Mouse (Mus musculus) C2C12 (cell line): ENCODE results near the gene Tmem178b. TPM values are rescaled to one million over a fixed set of nuclear protein-coding genes. Genes with fewer than 3 reads are reported as not detected.
A peak's percentile ranks its signal among the peaks of the same experiment; 100 is the strongest.

Experiments used
- H3K27me3 ChIP-seq: one replicate; pipeline ENCODE4 v1.6.1; 2011; ENCODE audit not compliant: control insufficient read depth, insufficient read depth, insufficient read length
- H3K36me3 ChIP-seq: one replicate; pipeline ENCODE4 v1.6.1; 2011; ENCODE audit not compliant: control insufficient read depth, insufficient read depth
- H3K4me3 ChIP-seq: one replicate; pipeline ENCODE4 v1.5.1; 2011; ENCODE audit warnings: mild to moderate bottlenecking, control low read depth; ENCODE audit not compliant: poor library complexity, insufficient read depth, severe bottlenecking
- H3K79me2 ChIP-seq: one replicate; pipeline ENCODE4 v1.6.1; 2011; ENCODE audit not compliant: control insufficient read depth, insufficient read depth
- H3K79me3 ChIP-seq: one replicate; pipeline ENCODE4 v1.6.1; 2011; ENCODE audit warnings: low read depth, control low read depth
- H3ac ChIP-seq: one replicate; pipeline ENCODE3; 2011; ENCODE audit warnings: low read depth; ENCODE audit not compliant: control insufficient read depth, insufficient read length
- CEBPB ChIP-seq: IDR thresholded peaks from one replicate; pipeline ENCODE4 v1.6.1; 2011; ENCODE audit warnings: low read depth, mild to moderate bottlenecking, control low read depth, moderate library complexity
- CTCF ChIP-seq: IDR thresholded peaks from one replicate; pipeline ENCODE4 v1.5.1; 2011; ENCODE audit not compliant: control insufficient read depth, insufficient read depth, insufficient read length
- FOSL1 ChIP-seq: IDR thresholded peaks from one replicate; pipeline ENCODE4 v1.8.0; 2011; ENCODE audit warnings: mild to moderate bottlenecking, low read length; ENCODE audit not compliant: poor library complexity, insufficient read depth, severe bottlenecking
- MAX ChIP-seq: IDR thresholded peaks from one replicate; pipeline ENCODE4 v1.6.1; 2011; ENCODE audit warnings: mild to moderate bottlenecking, control low read depth
- MYOD1 ChIP-seq: IDR thresholded peaks from one replicate; pipeline ENCODE4 v1.6.1; 2011; ENCODE audit warnings: low read depth; ENCODE audit not compliant: control insufficient read depth, insufficient read length
- MYOG ChIP-seq: IDR thresholded peaks from one replicate; pipeline ENCODE4 v1.6.1; 2011; ENCODE audit not compliant: control insufficient read depth, insufficient read length; ENCODE audit errors: extremely low read depth
- USF1 ChIP-seq: IDR thresholded peaks from one replicate; pipeline ENCODE4 v1.6.1; 2011; ENCODE audit warnings: low read depth, mild to moderate bottlenecking, control low read depth, moderate library complexity
- polyA plus RNA-seq: library from polyadenylated mRNA; unstranded; fragments of >200 nt; fragmentation: generic; extraction: Trizol; gene quantifications from one replicate; pipeline ENCODE4 v1.2.1, GENCODE M21; 2012; ENCODE audit warnings: missing spikeins

Tmem178b gene
- polyA plus RNA-seq, 1 experiment = 0.01 TPM

GRCm38 (mm10) chr6:40235793-40236470 is 362.9 kb downstream of the Tmem178b start:
- H3K4me3 ChIP-seq = no peak overlapping the region
- H3K79me3 ChIP-seq = no peaks in the 10 kb centered on the region
- H3ac ChIP-seq = no peak overlapping the region
- peaks cover 3% of the 10 kb centered on the region for H3K27me3 ChIP-seq
- H3K79me2 ChIP-seq = no peaks in the 10 kb centered on the region
- no peaks in the 10 kb centered on the region for H3K36me3 ChIP-seq
- peak; percentile 20 for TF ChIP-seq CEBPB
- TF ChIP-seq MYOG = no peak
- no peak for TF ChIP-seq USF1
- no peak for TF ChIP-seq FOSL1
- no peak for TF ChIP-seq MAX
- peak; percentile 49 for TF ChIP-seq CTCF
- TF ChIP-seq MYOD1 = no peak

GRCm38 (mm10) chr6:40236841-40237765 is 364.0 kb downstream of the Tmem178b start:
- no peak overlapping the region for H3ac ChIP-seq
- peaks cover 3% of the 10 kb centered on the region for H3K27me3 ChIP-seq
- H3K4me3 ChIP-seq = no peak overlapping the region
- no peaks in the 10 kb centered on the region for H3K79me2 ChIP-seq
- no peaks in the 10 kb centered on the region for H3K79me3 ChIP-seq
- no peaks in the 10 kb centered on the region for H3K36me3 ChIP-seq
- TF ChIP-seq MYOD1 (no peak), MYOG (no peak), CTCF (peak; percentile 12), MAX (no peak), CEBPB (no peak), USF1 (no peak), FOSL1 (no peak)

- H3K36me3 ChIP-seq = no peaks in the 10 kb centered on the region
- no peak for TF ChIP-seq MAX
- TF ChIP-seq CTCF = no peak
- TF ChIP-seq MYOD1 = no peak
- no peak for TF ChIP-seq CEBPB
- no peaks in the 10 kb centered on the region for H3K79me3 ChIP-seq
- no peak overlapping the region for H3K4me3 ChIP-seq
- no peak overlapping the region for H3ac ChIP-seq
- no peaks in the 10 kb centered on the region for H3K79me2 ChIP-seq
- H3K27me3 ChIP-seq = peaks cover 3% of the 10 kb centered on the region
Measured at GRCm38 (mm10) chr6:40238857-40239256, 365.8 kb downstream of the Tmem178b start.

- no peak for TF ChIP-seq MYOG
- no peak for TF ChIP-seq CTCF
- no peak for TF ChIP-seq FOSL1
- no peak for TF ChIP-seq USF1
- no peak for TF ChIP-seq CEBPB
- TF ChIP-seq MAX = no peak
- TF ChIP-seq MYOD1 = no peak
- Histone ChIP-seq H3K36me3 (no peaks in the 10 kb centered on the region), H3K4me3 (no peak overlapping the region)
Measured at GRCm38 (mm10) chr6:40240671-40241070, 367.6 kb downstream of the Tmem178b start.

GRCm38 (mm10) chr6:40247398-40247946 is 374.4 kb downstream of the Tmem178b start:
- TF ChIP-seq MYOG (no peak), CEBPB (no peak), MYOD1 (no peak), USF1 (no peak), CTCF (no peak), FOSL1 (no peak), MAX (no peak)
- no peaks in the 10 kb centered on the region for H3K36me3 ChIP-seq
- no peaks in the 10 kb centered on the region for H3K27me3 ChIP-seq

More at GRCm38 (mm10) chr6:40240671-40241070, 367.6 kb downstream of the Tmem178b start:
- Histone ChIP-seq H3K79me3 (no peaks in the 10 kb centered on the region), H3K27me3 (peaks cover 3% of the 10 kb centered on the region), H3K79me2 (no peaks in the 10 kb centered on the region), H3ac (no peak overlapping the region)

GRCm38 (mm10) chr6:40249939-40250338 is 376.9 kb downstream of the Tmem178b start:
- Histone ChIP-seq H3K36me3 (no peaks in the 10 kb centered on the region), H3K79me3 (no peaks in the 10 kb centered on the region), H3ac (no peak overlapping the region), H3K4me3 (no peak overlapping the region), H3K79me2 (no peaks in the 10 kb centered on the region), H3K27me3 (no peaks in the 10 kb centered on the region)
- TF ChIP-seq FOSL1 (no peak), CTCF (no peak)

More at GRCm38 (mm10) chr6:40247398-40247946, 374.4 kb downstream of the Tmem178b start:
- Histone ChIP-seq H3K4me3 (no peak overlapping the region), H3K79me2 (no peaks in the 10 kb centered on the region), H3K79me3 (no peaks in the 10 kb centered on the region), H3ac (no peak overlapping the region)
